25 mouse cellular contexts compared by ENCODE assay signal in the genomic region with DNA sequence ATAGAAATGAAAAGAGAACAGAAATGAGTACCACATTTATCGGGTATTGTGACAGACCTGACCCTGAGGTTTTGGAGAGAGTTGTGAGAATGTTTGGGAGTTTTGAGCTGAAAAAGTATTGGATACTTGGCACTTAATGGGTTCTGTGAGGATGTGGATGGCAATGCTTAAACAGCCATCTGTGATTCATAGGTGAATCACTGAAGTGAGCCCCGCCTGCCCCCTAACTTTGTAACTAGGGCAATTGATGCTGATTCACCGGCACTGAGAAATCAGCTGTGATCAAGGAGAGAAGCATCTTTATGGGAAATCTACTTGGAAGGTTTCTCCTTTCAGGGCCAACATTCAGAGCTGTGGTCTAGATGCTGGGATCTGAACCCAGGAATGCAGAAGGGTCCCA.
DNase-seq lines count a peak whose midpoint lies in the region; ATAC-seq and TF ChIP-seq lines count a peak whose summit lies in the region.
"Had no signal": no experiment of that assay in that cellular context is flagged by ENCODE, and none has a peak within 500 bp of the region (broad histone marks: within the 10 kb centered on the region; RNA-seq: fewer than 3 reads in every experiment).

No protein-coding gene starts in this region.

- no peak for ATAC-seq in midbrain, embryonic 11.5 days (ENCODE audit: low FRiP score)
- no peak for ATAC-seq in midbrain, embryonic 15.5 days (replicated peaks)
- ATAC-seq in neural tube, embryonic 15.5 days (ENCODE audit: low FRiP score), result no peak
- ATAC-seq: activated CD4-positive, CD25-positive, alpha-beta regulatory T cell, adult 4 months; CD4-positive, CD25-positive, alpha-beta regulatory T cell, adult 4 months; forebrain, embryonic 16.5 days; hindbrain, embryonic 16.5 days; inflammation-experienced regulatory T-cells, adult 6 months; intestine, postnatal 0 days; Patski had no signal

- TF ChIP-seq CTCF in embryonic fibroblast, embryonic 13.5 days (IDR thresholded peaks at IDR 0.05; ENCODE audit: borderline replicate concordance, insufficient read depth, low read length), result no peak

- peak; percentile 33 for DNase-seq in adrenal gland, adult 2 months
- no peak for DNase-seq in adrenal gland, postnatal 4 days (ENCODE audit: low spot score in 2 of 2)
- peak; percentile 39 for DNase-seq in midbrain, embryonic 11.5 days (ENCODE audit: low spot score, missing footprints)
- DNase-seq in Muller cell, postnatal 12 days (ENCODE audit: inconsistent ontology term), result peak; percentile 84
- DNase-seq in natural killer cell, adult 2 months (ENCODE audit: low spot score in 2 of 2), result no peak
- DNase-seq: cerebellum, adult 2 months; cerebellum, postnatal 10 days; gastrocnemius, postnatal 10 days; heart, postnatal 36 days; kidney, adult 8-10 months had no signal

- H3K4me1 ChIP-seq in midbrain, embryonic 11.5 days (ENCODE audit: control insufficient read depth, insufficient read depth, low read length), result no peaks in the 10 kb centered on the region
- no peaks in the 10 kb centered on the region for H3K4me1 ChIP-seq in midbrain, embryonic 15.5 days
- peaks cover 13% of the 10 kb centered on the region for H3K4me1 ChIP-seq in embryonic fibroblast, embryonic 13.5 days (ENCODE audit: control insufficient read depth, insufficient read depth, low read length)
- H3K4me1 ChIP-seq in neural tube, embryonic 15.5 days, result no peaks in the 10 kb centered on the region
- H3K4me1 ChIP-seq: embryonic facial prominence, embryonic 10.5 days; hindbrain, embryonic 12.5 days had no signal

- H3K9me3 ChIP-seq in midbrain, embryonic 11.5 days (ENCODE audit: control insufficient read depth, low read length), result no peaks in the 10 kb centered on the region
- H3K9me3 ChIP-seq in midbrain, embryonic 15.5 days, result no peaks in the 10 kb centered on the region
- no peaks in the 10 kb centered on the region for H3K9me3 ChIP-seq in neural tube, embryonic 15.5 days (replicated peaks)
- H3K9me3 ChIP-seq: embryonic facial prominence, embryonic 10.5 days; heart, embryonic 13.5 days; hindbrain, embryonic 12.5 days had no signal

- H3K36me3 ChIP-seq in midbrain, embryonic 11.5 days (ENCODE audit: control insufficient read depth, insufficient read depth, low read length), result no peaks in the 10 kb centered on the region
- no peaks in the 10 kb centered on the region for H3K36me3 ChIP-seq in midbrain, embryonic 15.5 days (replicated peaks)
- H3K36me3 ChIP-seq in neural tube, embryonic 15.5 days, result no peaks in the 10 kb centered on the region
- H3K36me3 ChIP-seq: embryonic facial prominence, embryonic 10.5 days; G1E; heart, embryonic 13.5 days; hindbrain, embryonic 12.5 days had no signal

- 88% methylated on average over 3 of the region's 3 CpGs for whole genome bisulfite sequencing in midbrain, embryonic 11.5 days
- WGBS in midbrain, embryonic 15.5 days, result 91% methylated on average over 3 of the region's 3 CpGs
- WGBS in neural tube, embryonic 15.5 days, result 94% methylated on average over 3 of the region's 3 CpGs

- no peak overlapping the region for H3K9ac ChIP-seq in midbrain, embryonic 11.5 days (ENCODE audit: low read length)
- H3K9ac ChIP-seq in midbrain, embryonic 15.5 days, result no peak overlapping the region
- no peak overlapping the region for H3K9ac ChIP-seq in neural tube, embryonic 15.5 days (replicated peaks)
- H3K9ac ChIP-seq: heart, embryonic 13.5 days; hindbrain, embryonic 12.5 days had no signal

- no peak overlapping the region for H3K4me3 ChIP-seq in midbrain, embryonic 11.5 days (ENCODE audit: low read depth, low read length)
- no peak overlapping the region for H3K4me3 ChIP-seq in midbrain, embryonic 15.5 days
- H3K4me3 ChIP-seq in embryonic fibroblast, embryonic 13.5 days (ENCODE audit: insufficient read depth, low read length), result no peak overlapping the region
- no peak overlapping the region for H3K4me3 ChIP-seq in neural tube, embryonic 15.5 days (replicated peaks)
- H3K4me3 ChIP-seq: embryonic facial prominence, embryonic 10.5 days; erythroblast, embryonic 14.5 days; heart, embryonic 13.5 days; hindbrain, embryonic 12.5 days had no signal

- H3K27me3 ChIP-seq in midbrain, embryonic 11.5 days (ENCODE audit: control insufficient read depth, insufficient read depth, low read length), result no peaks in the 10 kb centered on the region
- no peaks in the 10 kb centered on the region for H3K27me3 ChIP-seq in midbrain, embryonic 15.5 days (replicated peaks)
- H3K27me3 ChIP-seq in neural tube, embryonic 15.5 days (replicated peaks), result no peaks in the 10 kb centered on the region
- H3K27me3 ChIP-seq: heart, embryonic 13.5 days; hindbrain, embryonic 12.5 days; Patski had no signal

- no peak overlapping the region for H3K4me2 ChIP-seq in midbrain, embryonic 11.5 days
- H3K4me2 ChIP-seq in midbrain, embryonic 15.5 days, result no peak overlapping the region
- H3K4me2 ChIP-seq in neural tube, embryonic 15.5 days, result no peak overlapping the region
- H3K4me2 ChIP-seq: heart, embryonic 13.5 days; hindbrain, embryonic 12.5 days had no signal

- no peak for TF ChIP-seq POLR2A in embryonic fibroblast, embryonic 13.5 days (IDR thresholded peaks at IDR 0.05; ENCODE audit: low read depth, low read length)

- no peak overlapping the region for H3K27ac ChIP-seq in midbrain, embryonic 11.5 days (ENCODE audit: low read depth, low read length)
- no peak overlapping the region for H3K27ac ChIP-seq in midbrain, embryonic 15.5 days
- peak overlapping the region; percentile 80 for H3K27ac ChIP-seq in embryonic fibroblast, embryonic 13.5 days (ENCODE audit: insufficient read depth, low read length)
- H3K27ac ChIP-seq in neural tube, embryonic 15.5 days (replicated peaks), result no peak overlapping the region
- H3K27ac ChIP-seq: embryonic facial prominence, embryonic 10.5 days; heart, embryonic 13.5 days; hindbrain, embryonic 12.5 days had no signal

Comparison
In these comparisons a context has a peak if more than half of its experiments do, and no peak if none do; other contexts are left out.
1. DNase-seq: peak in adrenal gland, adult 2 months (single experiment), midbrain, embryonic 11.5 days (single experiment) and Muller cell, postnatal 12 days (single experiment); none in adrenal gland, postnatal 4 days (0 of 2) and natural killer cell, adult 2 months (0 of 2).